Mouse (Mus musculus): ENCODE data around the gene Cd300ld3. TPM values are rescaled to one million over a fixed set of nuclear protein-coding genes. Genes with fewer than 3 reads are reported as not detected.
"Not testable (repeated sequence)": the region's sequence is repeated elsewhere in the genome, so short reads cannot be mapped to it uniquely, and the experiment has no call there.

Cd300ld3 gene
- polyA plus RNA-seq, 1 experiment from 2014 or later, result not detected

GRCm38 (mm10) chr11:115052206-115052605, 4.0 kb upstream of the Cd300ld3 start:
- 2% methylated on average over 9 of the region's 9 CpGs for WGBS
- no peak for ATAC-seq (ENCODE audit: insufficient number of reproducible peaks, low FRiP score, low TSS enrichment, low read depth)
- H3K36me3 ChIP-seq, result no peaks in the 10 kb centered on the region
- H3K9me3 ChIP-seq, result no peaks in the 10 kb centered on the region
- no peaks in the 10 kb centered on the region for H3K4me1 ChIP-seq
- H3K4me2 ChIP-seq, result no peak overlapping the region
- no peak overlapping the region for H3K27ac ChIP-seq
- no peak overlapping the region for H3K4me3 ChIP-seq
- no peaks in the 10 kb centered on the region for H3K27me3 ChIP-seq
- no peak overlapping the region for H3K9ac ChIP-seq

- no peaks in the 10 kb centered on the region for H3K9me3 ChIP-seq
These were observed 1.2 kb upstream of the Cd300ld3 start for GRCm38 (mm10) chr11:115049282-115049895.

GRCm38 (mm10) chr11:115037669-115038068, 10.5 kb downstream of the Cd300ld3 start, which contains the start of gene Cd300ld5:
Gene Cd300ld5, minus strand, starts transcription at chr11:115037769.
- not testable (repeated sequence) for H3K36me3 ChIP-seq; H3K9ac ChIP-seq; H3K27ac ChIP-seq; H3K4me2 ChIP-seq; H3K4me1 ChIP-seq; H3K4me3 ChIP-seq; H3K9me3 ChIP-seq; ATAC-seq (ENCODE audit: insufficient number of reproducible peaks, low FRiP score, low TSS enrichment, low read depth); H3K27me3 ChIP-seq
- no CpG with 5 or more reads among the region's 6 CpGs for WGBS

More at GRCm38 (mm10) chr11:115049282-115049895, 1.2 kb upstream of the Cd300ld3 start:
- WGBS, result 43% methylated on average over 3 of the region's 3 CpGs
- Histone ChIP-seq H3K4me1 (no peaks in the 10 kb centered on the region), H3K9ac (no peak overlapping the region), H3K27me3 (no peaks in the 10 kb centered on the region), H3K4me3 (no peak overlapping the region), H3K4me2 (no peak overlapping the region), H3K36me3 (no peaks in the 10 kb centered on the region), H3K27ac (no peak overlapping the region)
- no peak for ATAC-seq (ENCODE audit: insufficient number of reproducible peaks, low FRiP score, low TSS enrichment, low read depth)

GRCm38 (mm10) chr11:115026912-115027311, 21.3 kb downstream of the Cd300ld3 start, which contains the start of gene Cd300ld4:
Gene Cd300ld4, minus strand, starts transcription at chr11:115027012.
- H3K36me3 ChIP-seq; ATAC-seq (ENCODE audit: insufficient number of reproducible peaks, low FRiP score, low TSS enrichment, low read depth); H3K9me3 ChIP-seq; H3K9ac ChIP-seq; H3K4me3 ChIP-seq; H3K4me1 ChIP-seq; H3K27ac ChIP-seq; H3K27me3 ChIP-seq; H3K4me2 ChIP-seq: not testable (repeated sequence)
- no CpG with 5 or more reads among the region's 6 CpGs for WGBS

GRCm38 (mm10) chr11:115016093-115016492, 32.1 kb downstream of the Cd300ld3 start, which contains the start of gene Cd300ld2:
Gene Cd300ld2, minus strand, starts transcription at chr11:115016193.
- not testable (repeated sequence) for ATAC-seq (ENCODE audit: insufficient number of reproducible peaks, low FRiP score, low TSS enrichment, low read depth); H3K27me3 ChIP-seq; H3K36me3 ChIP-seq; H3K9ac ChIP-seq; H3K9me3 ChIP-seq; H3K4me2 ChIP-seq; H3K27ac ChIP-seq; H3K4me1 ChIP-seq; H3K4me3 ChIP-seq
- no CpG with 5 or more reads among the region's 7 CpGs for WGBS

- Histone ChIP-seq H3K4me3 (no peak overlapping the region), H3K9ac (no peak overlapping the region), H3K36me3 (no peaks in the 10 kb centered on the region), H3K9me3 (no peaks in the 10 kb centered on the region), H3K27ac (no peak overlapping the region), H3K27me3 (no peaks in the 10 kb centered on the region), H3K4me1 (no peaks in the 10 kb centered on the region), H3K4me2 (no peak overlapping the region)
- 80% methylated on average over 5 of the region's 5 CpGs for WGBS
- ATAC-seq (ENCODE audit: insufficient number of reproducible peaks, low FRiP score, low TSS enrichment, low read depth), result no peak
These were observed 44.1 kb downstream of the Cd300ld3 start for GRCm38 (mm10) chr11:115004070-115004469.

GRCm38 (mm10) chr11:115001474-115002040, 46.7 kb downstream of the Cd300ld3 start, which contains the start of gene Cd300c2:
Gene Cd300c2, minus strand, starts transcription at chr11:115001880.
- Histone ChIP-seq H3K27me3 (no peaks in the 10 kb centered on the region), H3K27ac (no peak within 1 kb of the TSS), H3K36me3 (no peaks in the 10 kb centered on the region), H3K9me3 (no peaks in the 10 kb centered on the region), H3K9ac (no peak within 1 kb of the TSS), H3K4me2 (no peak within 1 kb of the TSS), H3K4me3 (no peak within 1 kb of the TSS), H3K4me1 (no peaks in the 10 kb centered on the region)
- 84% methylated on average over 7 of the region's 7 CpGs for WGBS
- ATAC-seq (ENCODE audit: insufficient number of reproducible peaks, low FRiP score, low TSS enrichment, low read depth), result no peak

Other genes with a start within 250 kb of the Cd300ld3 start
- gene Gpr142, start 249.5 kb downstream of the Cd300ld3 start, polyA plus RNA-seq (2015; fragmentation: Nextera tagmentation; extraction: Ambion mirVana), result not detected in 2 replicates
- gene Gprc5c, start 197.3 kb downstream of the Cd300ld3 start, polyA plus RNA-seq (2015; fragmentation: Nextera tagmentation; extraction: Ambion mirVana), result 38.6 and 41.0 TPM in 2 replicates
- gene Cd300a, start 158.4 kb downstream of the Cd300ld3 start, polyA plus RNA-seq (2015; fragmentation: Nextera tagmentation; extraction: Ambion mirVana), result 1.8 and 2.9 TPM in 2 replicates
- gene Cd300lb, start 114.0 kb downstream of the Cd300ld3 start, polyA plus RNA-seq (2015; fragmentation: Nextera tagmentation; extraction: Ambion mirVana), result 0.46 and 1.2 TPM in 2 replicates
- gene Cd300c, start 79.3 kb downstream of the Cd300ld3 start, polyA plus RNA-seq (2015; fragmentation: Nextera tagmentation; extraction: Ambion mirVana), result not detected in 2 replicates
- gene Cd300ld, start 58.5 kb downstream of the Cd300ld3 start, polyA plus RNA-seq (2015; fragmentation: Nextera tagmentation; extraction: Ambion mirVana), result 0.15 and 0.38 TPM in 2 replicates
- 2.8 and 3.0 TPM in 2 replicates for gene Cd300c2, start 46.5 kb downstream of the Cd300ld3 start, polyA plus RNA-seq (2015; fragmentation: Nextera tagmentation; extraction: Ambion mirVana)
- not detected in 2 replicates for gene Cd300ld2, start 32.2 kb downstream of the Cd300ld3 start, polyA plus RNA-seq (2015; fragmentation: Nextera tagmentation; extraction: Ambion mirVana)
- not detected in 2 replicates for gene Cd300ld4, start 21.4 kb downstream of the Cd300ld3 start, polyA plus RNA-seq (2015; fragmentation: Nextera tagmentation; extraction: Ambion mirVana)
- gene Cd300ld5, start 10.6 kb downstream of the Cd300ld3 start, polyA plus RNA-seq (2015; fragmentation: Nextera tagmentation; extraction: Ambion mirVana), result not detected in 2 replicates
- 0.09 TPM in 1 of 2 replicates, not detected in the other for gene Cd300e, start 13.8 kb upstream of the Cd300ld3 start, polyA plus RNA-seq (2015; fragmentation: Nextera tagmentation; extraction: Ambion mirVana)
- 2.1 and 2.5 TPM in 2 replicates for gene Rab37, start 43.0 kb upstream of the Cd300ld3 start, polyA plus RNA-seq (2015; fragmentation: Nextera tagmentation; extraction: Ambion mirVana)
- gene Cd300lf, start 85.6 kb upstream of the Cd300ld3 start, polyA plus RNA-seq (2015; fragmentation: Nextera tagmentation; extraction: Ambion mirVana), result 0.46 and 0.65 TPM in 2 replicates
- 41.8 and 43.9 TPM in 2 replicates for gene Slc9a3r1, start 114.9 kb upstream of the Cd300ld3 start, polyA plus RNA-seq (2015; fragmentation: Nextera tagmentation; extraction: Ambion mirVana)
- gene Tmem104, start 139.1 kb upstream of the Cd300ld3 start, polyA plus RNA-seq (2015; fragmentation: Nextera tagmentation; extraction: Ambion mirVana), result 15.8 and 15.9 TPM in 2 replicates
- 23.6 and 27.3 TPM in 2 replicates for gene Nat9, start 139.4 kb upstream of the Cd300ld3 start, polyA plus RNA-seq (2015; fragmentation: Nextera tagmentation; extraction: Ambion mirVana)
- 0.05 TPM in 1 of 2 replicates, not detected in the other for gene Grin2c, start 218.8 kb upstream of the Cd300ld3 start, polyA plus RNA-seq (2015; fragmentation: Nextera tagmentation; extraction: Ambion mirVana)
- 15.2 and 16.6 TPM in 2 replicates for gene Fdxr, start 228.6 kb upstream of the Cd300ld3 start, polyA plus RNA-seq (2015; fragmentation: Nextera tagmentation; extraction: Ambion mirVana)
- 0.16 and 0.24 TPM in 2 replicates for gene Fads6, start 249.3 kb upstream of the Cd300ld3 start, polyA plus RNA-seq (2015; fragmentation: Nextera tagmentation; extraction: Ambion mirVana)